Mouse (Mus musculus): ENCODE results near the gene Otub1.

- TF ChIP-seq CTCF (IDR thresholded peaks at IDR 0.05; ENCODE audit: extremely low read depth, insufficient read depth, low read length) (no peak), POLR2A (IDR thresholded peaks at IDR 0.05; ENCODE audit: extremely low read depth, insufficient read depth, low read length) (no peak)
These were observed 7.0 kb downstream of the Otub1 start for GRCm38 (mm10) chr19:7199089-7199488.
